Mouse (Mus musculus) stomach, postnatal 0 days (tissue): Measurements from ENCODE around the gene E130308A19Rik. TPM values are rescaled to one million over a fixed set of nuclear protein-coding genes. Genes with fewer than 3 reads are reported as not detected.

Experiments
- ATAC-seq: fragments of 200-750 bp; cut with Nextera tagmentation; 2 replicates; pipeline ENCODE4 v1.8.0; 2017; ENCODE audit not compliant: low FRiP score, low TSS enrichment
- DNase-seq: peaks from one replicate; pipeline ENCODE4 v3.0.0-alpha.2; 2016; ENCODE audit warnings: low spot score
- H3K27ac ChIP-seq: fragments of 300-500 bp; sonication (generic); replicated peaks from 2 replicates; pipeline ENCODE4 v1.5.1; 2014; ENCODE audit warnings: mild to moderate bottlenecking, control low read depth
- H3K27me3 ChIP-seq: fragments of 300-500 bp; sonication (generic); 2 replicates; pipeline ENCODE4 v1.6.1; 2014; ENCODE audit warnings: low read length; ENCODE audit not compliant: control insufficient read depth, insufficient read depth
- H3K36me3 ChIP-seq: fragments of 300-500 bp; sonication (generic); 2 replicates; pipeline ENCODE4 v1.6.1; 2014; ENCODE audit warnings: low read length, mixed read lengths; ENCODE audit not compliant: control insufficient read depth, insufficient read depth
- H3K4me1 ChIP-seq: fragments of 300-500 bp; sonication (generic); replicated peaks from 2 replicates; pipeline ENCODE4 v1.6.1; 2014; ENCODE audit warnings: antibody characterized with exemption; ENCODE audit not compliant: control insufficient read depth, insufficient read depth
- H3K4me2 ChIP-seq: fragments of 300-500 bp; sonication (generic); replicated peaks from 2 replicates; pipeline ENCODE4 v1.6.1; 2014; ENCODE audit warnings: low read depth, mild to moderate bottlenecking, control low read depth, moderate library complexity
- H3K4me3 ChIP-seq: fragments of 300-500 bp; sonication (generic); 2 replicates; pipeline ENCODE4 v1.5.1; 2014; ENCODE audit warnings: low read depth, low read length, control low read depth
- H3K9ac ChIP-seq: fragments of 300-500 bp; sonication (generic); 2 replicates; pipeline ENCODE4 v1.6.1; 2014; ENCODE audit warnings: mild to moderate bottlenecking, low read length, control low read depth, mixed read lengths
- H3K9me3 ChIP-seq: fragments of 300-500 bp; sonication (generic); 2 replicates; pipeline ENCODE4 v1.6.1; 2016; ENCODE audit warnings: low read length; ENCODE audit not compliant: control insufficient read depth
- CTCF ChIP-seq: IDR thresholded peaks from 2 replicates; pipeline ENCODE4 v1.5.1; 2016; ENCODE audit warnings: antibody characterized with exemption, low read depth, mild to moderate bottlenecking, moderate library complexity
- EP300 ChIP-seq: optimal IDR thresholded peaks from 2 replicates; pipeline ENCODE3; 2016; ENCODE audit warnings: antibody characterized with exemption
- WGBS: fragments of 180-500 bp; shearing (Covaris S2); extraction: QIAGEN DNeasy Blood & Tissue Kit; methylation state at CpG from one replicate; pipeline ENCODE4 v1.1.7; 2014; 5-methylcytosine and 5-hydroxymethylcytosine counted together
- polyA plus RNA-seq: library from polyadenylated mRNA; unstranded; fragments of >200 nt; fragmentation: Nextera tagmentation; extraction: Ambion mirVana; gene quantifications from 2 replicates; pipeline ENCODE4 v1.2.1, GENCODE M21; 2015

The E130308A19Rik gene
- polyA plus RNA-seq, 1 experiment from 2014 or later = 8.3 TPM

- peak overlapping the region; percentile 98 for H3K4me3 ChIP-seq
- DNase-seq (no peak), ATAC-seq (peak; percentile 55; the same call in 1 of the 2 replicates)
- peak overlapping the region; percentile 76 for H3K27ac ChIP-seq
- no peaks in the 10 kb centered on the region for H3K36me3 ChIP-seq
- no peaks in the 10 kb centered on the region for H3K27me3 ChIP-seq
- H3K4me1 ChIP-seq = peaks cover 3% of the 10 kb centered on the region; the same call in 1 of the 2 replicates
- TF ChIP-seq EP300 (no peak), CTCF (no peak)
- H3K4me2 ChIP-seq = peak overlapping the region; percentile 79
- no peaks in the 10 kb centered on the region for H3K9me3 ChIP-seq
- H3K9ac ChIP-seq = peak overlapping the region; percentile 80
- WGBS = under 1% methylated on average over 47 of the region's 47 CpGs
These were observed 157.1 kb downstream of the E130308A19Rik start for GRCm38 (mm10) chr4:59782853-59783684.

DNA sequence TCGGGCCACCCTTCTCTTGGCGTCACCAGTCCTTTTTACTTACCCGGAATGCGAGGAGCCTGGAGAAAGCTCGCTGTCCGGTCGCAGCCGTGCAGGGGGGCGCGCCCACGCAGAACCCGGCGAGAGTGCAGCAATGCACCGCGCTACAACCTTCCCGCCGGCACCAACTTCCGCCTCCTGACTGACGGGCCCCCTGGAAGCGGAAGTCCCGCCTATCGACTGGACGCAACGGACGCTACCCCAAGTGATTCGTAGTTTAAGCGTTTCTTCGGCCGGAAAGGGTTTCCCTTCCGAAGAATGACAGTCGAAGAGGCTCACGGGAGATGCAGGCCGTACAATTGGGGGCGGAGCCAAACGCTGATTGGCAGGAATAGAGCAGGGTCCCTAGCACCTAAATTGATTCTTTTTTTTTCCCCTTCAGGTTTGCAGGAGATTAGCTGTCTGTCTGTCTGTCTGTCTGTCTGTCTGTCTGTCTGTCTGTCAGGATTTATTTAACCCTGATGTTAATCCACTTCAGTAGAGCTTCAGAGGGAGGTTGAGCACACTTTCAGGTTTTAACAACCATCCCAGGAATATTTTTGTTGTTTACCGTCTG is 157.8 kb downstream of the E130308A19Rik start:
- H3K27ac ChIP-seq = peak overlapping the region; percentile 76
- no peaks in the 10 kb centered on the region for H3K9me3 ChIP-seq
- no peaks in the 10 kb centered on the region for H3K36me3 ChIP-seq
- H3K4me2 ChIP-seq = peak overlapping the region; percentile 79
- H3K4me3 ChIP-seq = peak overlapping the region; percentile 98
- DNase-seq = peak; percentile 96
- ATAC-seq = peak; percentile 97
- peak overlapping the region; percentile 80 for H3K9ac ChIP-seq
- under 1% methylated on average over 36 of the region's 36 CpGs for WGBS
- TF ChIP-seq EP300 (no peak), CTCF (peak; percentile 18; the same call in 1 of the 2 replicates)
- peaks cover 3% of the 10 kb centered on the region; the same call in 1 of the 2 replicates for H3K4me1 ChIP-seq
- H3K27me3 ChIP-seq = no peaks in the 10 kb centered on the region

GRCm38 (mm10) chr4:59785412-59785811 is 159.4 kb downstream of the E130308A19Rik start:
- ATAC-seq = no peak
- Histone ChIP-seq H3K4me2 (no peak overlapping the region), H3K36me3 (no peaks in the 10 kb centered on the region), H3K9me3 (no peaks in the 10 kb centered on the region), H3K27me3 (no peaks in the 10 kb centered on the region), H3K27ac (no peak overlapping the region), H3K4me1 (peaks cover 3% of the 10 kb centered on the region; the same call in 1 of the 2 replicates), H3K9ac (no peak overlapping the region), H3K4me3 (no peak overlapping the region)
- 17% methylated on average over 2 of the region's 2 CpGs for WGBS
- TF ChIP-seq CTCF (no peak), EP300 (no peak)
- DNase-seq = no peak

DNA sequence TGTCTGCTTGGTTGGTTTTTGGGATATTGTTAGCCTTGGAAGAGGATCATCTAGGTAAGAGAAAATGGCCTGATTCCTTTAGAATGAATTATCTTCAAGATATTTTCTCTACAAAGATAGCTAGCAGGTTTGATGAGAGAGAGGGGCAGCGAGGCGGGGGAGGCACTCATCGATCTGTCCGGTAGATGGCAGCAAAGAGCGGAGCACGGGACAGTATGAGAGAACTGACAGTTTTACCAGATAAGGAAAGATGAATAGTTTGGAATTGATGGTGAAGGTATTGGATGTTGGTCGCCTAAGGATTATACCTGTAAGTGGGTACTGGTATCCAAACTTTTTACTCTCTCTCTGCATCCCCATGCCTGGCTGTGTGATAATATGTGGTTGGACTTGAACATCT is 160.7 kb downstream of the E130308A19Rik start:
- peak; percentile 75 for DNase-seq

GRCm38 (mm10) chr4:59787126-59787525 is 161.1 kb downstream of the E130308A19Rik start:
- DNase-seq = no peak

More for the DNA sequence above, 160.7 kb downstream of the E130308A19Rik start:
- Histone ChIP-seq H3K4me1 (peaks cover 3% of the 10 kb centered on the region; the same call in 1 of the 2 replicates), H3K9me3 (no peaks in the 10 kb centered on the region), H3K27ac (no peak overlapping the region), H3K4me3 (no peak overlapping the region), H3K27me3 (no peaks in the 10 kb centered on the region), H3K4me2 (no peak overlapping the region), H3K36me3 (no peaks in the 10 kb centered on the region), H3K9ac (no peak overlapping the region)
- 2% methylated on average over 7 of the region's 7 CpGs for WGBS
- ATAC-seq = peak; percentile 21; the same call in 1 of the 2 replicates
- TF ChIP-seq EP300 = no peak
- TF ChIP-seq CTCF = peak; percentile 96

More at GRCm38 (mm10) chr4:59787126-59787525, 161.1 kb downstream of the E130308A19Rik start:
- H3K9ac ChIP-seq = no peak overlapping the region
- H3K4me3 ChIP-seq = no peak overlapping the region
- no peaks in the 10 kb centered on the region for H3K9me3 ChIP-seq
- no peak for ATAC-seq
- peaks cover 3% of the 10 kb centered on the region; the same call in 1 of the 2 replicates for H3K4me1 ChIP-seq
- 64% methylated on average over 6 of the region's 6 CpGs for WGBS
- no peaks in the 10 kb centered on the region for H3K36me3 ChIP-seq
- H3K27ac ChIP-seq = no peak overlapping the region
- H3K4me2 ChIP-seq = no peak overlapping the region
- H3K27me3 ChIP-seq = no peaks in the 10 kb centered on the region
- TF ChIP-seq CTCF (no peak), EP300 (no peak)
